Mouse (Mus musculus) adrenal gland, postnatal 14 days (tissue): ENCODE results near the gene Itgb8. TPM values are rescaled to one million over a fixed set of nuclear protein-coding genes. Genes with fewer than 3 reads are reported as not detected.

ENCODE experiments used
- DNase-seq: peaks from one replicate; pipeline ENCODE4 v3.0.0; 2021; ENCODE audit warnings: mixed read lengths
- total RNA-seq: library from RNA; stranded (reverse); gene quantifications from 2 replicates; pipeline ENCODE4 v1.2.3, GENCODE M21; 2021

Itgb8 gene
- total RNA-seq, 1 experiment from 2014 or later = 2.1 TPM

GRCm38 (mm10) chr12:119146031-119146430, 92.6 kb downstream of the Itgb8 start:
- DNase-seq = no peak

- peak; percentile 14 for DNase-seq
Measured at GRCm38 (mm10) chr12:119137946-119138345, 100.7 kb downstream of the Itgb8 start.

- DNase-seq = no peak
Measured at GRCm38 (mm10) chr12:119113522-119114135, 125.0 kb downstream of the Itgb8 start.

GRCm38 (mm10) chr12:119110091-119110490, 128.5 kb downstream of the Itgb8 start:
- no peak for DNase-seq

Other genes starting within 250 kb of the Itgb8 start
- gene Macc1, start 75.5 kb upstream of the Itgb8 start, total RNA-seq = 0.11 and 0.19 TPM in 2 replicates